ENCODE assay signal across 9 mouse cellular contexts in the genomic region with DNA sequence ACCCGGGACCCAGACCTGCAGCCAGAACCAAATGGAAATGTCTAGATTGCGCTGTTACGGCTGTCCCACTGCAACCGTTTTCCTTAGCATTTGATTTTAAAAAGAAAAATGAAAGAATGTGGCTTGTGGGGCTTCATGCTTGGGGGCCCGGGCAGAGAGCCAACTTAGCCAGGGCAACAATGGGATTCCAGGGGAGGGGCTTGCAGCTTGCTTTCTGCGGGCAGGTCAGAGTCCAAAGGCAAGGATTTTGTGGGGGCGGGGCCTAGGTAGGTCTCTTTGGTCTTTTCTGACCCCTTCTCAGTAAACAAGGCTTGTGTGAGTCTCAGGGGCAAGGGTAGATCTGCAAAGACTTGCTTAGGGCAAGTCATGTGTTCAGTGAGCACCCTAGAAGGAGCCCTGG.
DNase-seq lines count a peak whose midpoint lies in the region; ATAC-seq and TF ChIP-seq lines count a peak whose summit lies in the region.
"Had no signal": no experiment of that assay in that cellular context is flagged by ENCODE, and none has a peak within 500 bp of the region (broad histone marks: within the 10 kb centered on the region; RNA-seq: fewer than 3 reads in every experiment).

No protein-coding gene starts in this region.

- 0 out of 2 replicates have a peak, but pooled peaks cover 2% of the 10 kb centered on the region for H3K27me3 ChIP-seq in lung, postnatal 0 days (replicated peaks; ENCODE audit: insufficient read depth, low read length)
- peaks cover 45% of the 10 kb centered on the region for H3K27me3 ChIP-seq in hindbrain, embryonic 12.5 days
- peaks cover 47% of the 10 kb centered on the region for H3K27me3 ChIP-seq in neural tube, embryonic 15.5 days (replicated peaks)

- 8% methylated on average over 7 of the region's 7 CpGs for WGBS in lung, postnatal 0 days
- 7% methylated on average over 7 of the region's 7 CpGs for WGBS in hindbrain, embryonic 12.5 days
- 10% methylated on average over 7 of the region's 7 CpGs for WGBS in neural tube, embryonic 15.5 days

- no peak for TF ChIP-seq EP300 in lung, postnatal 0 days (IDR thresholded peaks at IDR 0.05)

- H3K36me3 ChIP-seq in lung, postnatal 0 days (ENCODE audit: insufficient read depth, low read length), result no peaks in the 10 kb centered on the region
- no peaks in the 10 kb centered on the region for H3K36me3 ChIP-seq in hindbrain, embryonic 12.5 days
- H3K36me3 ChIP-seq in neural tube, embryonic 15.5 days, result no peaks in the 10 kb centered on the region

- H3K4me3 ChIP-seq in lung, postnatal 0 days (ENCODE audit: low read depth, low read length), result peak overlapping the region; percentile 54; the same call in 1 of the 2 replicates
- no peak overlapping the region for H3K4me3 ChIP-seq in hindbrain, embryonic 12.5 days
- peak overlapping the region; percentile 61; the same call in 1 of the 2 replicates for H3K4me3 ChIP-seq in neural tube, embryonic 15.5 days (replicated peaks)

- no peaks in the 10 kb centered on the region for H3K9me3 ChIP-seq in lung, postnatal 0 days (ENCODE audit: low read length)
- no peaks in the 10 kb centered on the region for H3K9me3 ChIP-seq in hindbrain, embryonic 12.5 days (replicated peaks)
- no peaks in the 10 kb centered on the region for H3K9me3 ChIP-seq in neural tube, embryonic 15.5 days (replicated peaks)

- DNase-seq in lung, postnatal 0 days (ENCODE audit: low spot score), result no peak
- DNase-seq in lung, postnatal 36 days, result no peak
- peak; percentile 91 to 93 for DNase-seq in kidney, postnatal 36 days
- DNase-seq in adrenal gland, postnatal 10 days, result no peak
- no peak for DNase-seq in urinary bladder, postnatal 10 days (ENCODE audit: low spot score)
- DNase-seq in spleen, postnatal 36 days (ENCODE audit: low spot score in 2 of 2), result no peak
- DNase-seq: right cerebral cortex, adult 18-20 months had no signal

- no peak overlapping the region for H3K27ac ChIP-seq in lung, postnatal 0 days (ENCODE audit: low read length)
- no peak overlapping the region for H3K27ac ChIP-seq in hindbrain, embryonic 12.5 days
- H3K27ac ChIP-seq in neural tube, embryonic 15.5 days (replicated peaks), result no peak overlapping the region

- peak overlapping the region; percentile 100 for H3K4me2 ChIP-seq in lung, postnatal 0 days (replicated peaks; ENCODE audit: low read depth, low read length)
- H3K4me2 ChIP-seq in hindbrain, embryonic 12.5 days (replicated peaks), result peak overlapping the region; percentile 99
- peak overlapping the region; percentile 99 for H3K4me2 ChIP-seq in neural tube, embryonic 15.5 days

- H3K9ac ChIP-seq in lung, postnatal 0 days (replicated peaks; ENCODE audit: low read depth), result no peak overlapping the region
- no peak overlapping the region for H3K9ac ChIP-seq in hindbrain, embryonic 12.5 days
- H3K9ac ChIP-seq in neural tube, embryonic 15.5 days (replicated peaks), result no peak overlapping the region

- H3K4me1 ChIP-seq in lung, postnatal 0 days (ENCODE audit: insufficient read depth, low read depth, low read length), result peaks cover 10% of the 10 kb centered on the region
- peaks cover 20% of the 10 kb centered on the region for H3K4me1 ChIP-seq in hindbrain, embryonic 12.5 days
- peaks cover 23% of the 10 kb centered on the region for H3K4me1 ChIP-seq in neural tube, embryonic 15.5 days

- TF ChIP-seq CTCF in lung, postnatal 0 days (IDR thresholded peaks at IDR 0.05), result no peak

- ATAC-seq in lung, postnatal 0 days, result no peak
- no peak for ATAC-seq in hindbrain, embryonic 12.5 days (ENCODE audit: low FRiP score)
- no peak for ATAC-seq in neural tube, embryonic 15.5 days (ENCODE audit: low FRiP score)

Comparison
In these comparisons a context has a peak if more than half of its experiments do, and no peak if none do; other contexts are left out.
1. DNase-seq: peak in kidney, postnatal 36 days (2 of 2); none in lung, postnatal 0 days (single experiment), lung, postnatal 36 days (single experiment), adrenal gland, postnatal 10 days (single experiment), urinary bladder, postnatal 10 days (single experiment) and spleen, postnatal 36 days (0 of 2).
2. Peak in every context shown above with its lines, with median percentiles within 50 percentile points of each other: H3K4me2 ChIP-seq.